Mouse (Mus musculus): ENCODE results near the gene Sag.
"Not testable (repeated sequence)": the region's sequence is repeated elsewhere in the genome, so short reads cannot be mapped to it uniquely, and the experiment has no call there.

Sag gene

GRCm38 (mm10) chr1:87813681-87814080 lies 10.2 kb downstream of the Sag start:
- no peak for DNase-seq (ENCODE audit: extremely low read depth, low read depth, low spot score)

GRCm38 (mm10) chr1:87824420-87824995 lies 21.0 kb downstream of the Sag start:
- DNase-seq (ENCODE audit: extremely low read depth, low read depth, low spot score): no peak

GRCm38 (mm10) chr1:87825281-87825680 lies 21.8 kb downstream of the Sag start:
- no peak for DNase-seq (ENCODE audit: extremely low read depth, low read depth, low spot score)

- no peak for DNase-seq (ENCODE audit: extremely low read depth, low read depth, low spot score)
Measured at GRCm38 (mm10) chr1:87825991-87826390, 22.5 kb downstream of the Sag start.

- DNase-seq (ENCODE audit: extremely low read depth, low read depth, low spot score): no peak
Measured at GRCm38 (mm10) chr1:87826474-87826873, 23.0 kb downstream of the Sag start.

GRCm38 (mm10) chr1:87827476-87827875 lies 24.0 kb downstream of the Sag start:
- DNase-seq (ENCODE audit: extremely low read depth, low read depth, low spot score): not testable (repeated sequence)

GRCm38 (mm10) chr1:87828185-87828584 lies 24.7 kb downstream of the Sag start:
- DNase-seq (ENCODE audit: extremely low read depth, low read depth, low spot score): no peak

GRCm38 (mm10) chr1:87828926-87829580 lies 25.6 kb downstream of the Sag start:
- DNase-seq (ENCODE audit: extremely low read depth, low read depth, low spot score): no peak

GRCm38 (mm10) chr1:87829621-87830211 lies 26.2 kb downstream of the Sag start:
- no peak for DNase-seq (ENCODE audit: extremely low read depth, low read depth, low spot score)

GRCm38 (mm10) chr1:87836453-87836852 lies 33.0 kb downstream of the Sag start:
- DNase-seq (ENCODE audit: extremely low read depth, low read depth, low spot score): no peak

GRCm38 (mm10) chr1:87837018-87837417 lies 33.5 kb downstream of the Sag start:
- no peak for DNase-seq (ENCODE audit: extremely low read depth, low read depth, low spot score)

GRCm38 (mm10) chr1:87840411-87841208 lies 37.1 kb downstream of the Sag start:
- no peak for DNase-seq (ENCODE audit: extremely low read depth, low read depth, low spot score)

- no peak for DNase-seq (ENCODE audit: extremely low read depth, low read depth, low spot score)
Measured at GRCm38 (mm10) chr1:87846801-87847474, 43.5 kb downstream of the Sag start.

GRCm38 (mm10) chr1:87847475-87848168 lies 44.1 kb downstream of the Sag start:
- no peak for DNase-seq (ENCODE audit: extremely low read depth, low read depth, low spot score)

- no peak for DNase-seq (ENCODE audit: extremely low read depth, low read depth, low spot score)
Measured at GRCm38 (mm10) chr1:87848237-87848996, 44.9 kb downstream of the Sag start.

GRCm38 (mm10) chr1:87849278-87849677 lies 45.8 kb downstream of the Sag start:
- no peak for DNase-seq (ENCODE audit: extremely low read depth, low read depth, low spot score)

GRCm38 (mm10) chr1:87851344-87851743 lies 47.9 kb downstream of the Sag start:
- no peak for DNase-seq (ENCODE audit: extremely low read depth, low read depth, low spot score)

- no peak for DNase-seq (ENCODE audit: extremely low read depth, low read depth, low spot score)
Measured at GRCm38 (mm10) chr1:87852081-87852790, 48.8 kb downstream of the Sag start.

- DNase-seq (ENCODE audit: extremely low read depth, low read depth, low spot score): no peak
Measured at GRCm38 (mm10) chr1:87852892-87853600, 49.6 kb downstream of the Sag start, which contains the start of gene Dgkd. TSS of gene Dgkd (plus strand) at chr1:87853287.

All from fat pad, adult 2 months (tissue).